Mouse (Mus musculus): ENCODE measurements around the gene Cdpf1.

Cdpf1 gene

GRCm38 (mm10) chr15:85811535-85812277, at the start of gene Cdpf1:
Gene Cdpf1 (minus strand): TSS chr15:85811697.
- DNase-seq (ENCODE audit: low read depth, low spot score): peak; percentile 95

- DNase-seq (ENCODE audit: low read depth, low spot score): peak; percentile 95
Measured at GRCm38 (mm10) chr15:85859490-85860031, 48.1 kb upstream of the Cdpf1 start, which contains the start of gene Gtse1. Gene Gtse1 (plus strand): TSS chr15:85859745.

GRCm38 (mm10) chr15:85858980-85859489, 47.5 kb upstream of the Cdpf1 start:
- DNase-seq (ENCODE audit: low read depth, low spot score): no peak

DNA sequence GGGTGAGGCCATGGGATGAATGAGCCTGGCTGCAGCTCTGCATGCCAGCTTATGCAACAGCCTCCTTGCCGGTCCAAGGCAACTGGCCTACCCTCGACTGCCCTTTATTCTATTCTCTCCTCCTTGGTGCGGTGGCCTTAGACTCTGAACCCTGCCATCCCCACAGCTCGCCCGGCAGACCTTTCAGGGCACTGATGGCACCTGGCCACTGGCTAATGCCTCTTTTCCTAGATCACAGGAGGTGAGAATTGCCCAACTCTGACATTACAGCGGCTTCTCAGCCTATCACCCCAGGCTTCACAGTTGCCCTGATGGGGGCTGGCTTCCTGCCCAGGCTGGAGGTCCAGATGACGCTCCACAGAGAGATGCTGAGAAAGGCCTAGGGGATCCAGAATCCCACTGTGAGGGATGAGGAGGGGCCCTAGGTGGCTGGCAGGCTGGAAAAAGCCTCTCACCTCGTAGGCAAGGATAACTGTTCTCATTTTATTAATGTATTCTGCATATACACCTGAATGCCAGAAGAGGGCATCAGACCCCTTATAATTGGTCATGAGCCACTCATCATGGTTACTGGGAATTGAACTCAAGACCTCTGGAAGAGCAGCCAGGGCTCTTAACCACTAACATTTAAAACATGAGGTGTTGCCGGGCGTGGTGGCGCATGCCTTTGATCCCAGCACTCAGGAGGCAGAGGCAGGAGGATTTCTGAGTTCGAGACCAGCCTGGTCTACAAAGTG, 40.3 kb upstream of the Cdpf1 start:
- DNase-seq (ENCODE audit: low read depth, low spot score): no peak

DNA sequence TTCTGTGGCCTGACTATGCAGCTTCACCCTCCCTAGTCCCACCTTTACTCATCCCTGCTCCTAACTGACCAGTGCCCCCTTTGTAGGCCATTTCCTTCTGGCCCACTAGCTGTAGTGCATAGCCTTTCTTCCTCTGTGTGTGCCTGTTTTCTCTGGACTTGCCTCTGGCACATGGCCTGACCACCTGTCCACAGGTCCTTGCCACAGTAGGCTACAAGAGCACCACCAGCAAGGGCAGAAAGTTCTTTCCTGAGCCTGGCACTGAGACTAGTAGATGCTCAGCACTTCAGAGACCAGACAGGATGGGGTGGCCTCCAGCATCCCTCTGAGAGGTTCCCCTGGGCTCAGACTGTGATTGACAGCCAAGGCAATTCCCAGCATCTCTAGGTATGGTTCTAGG, 33.6 kb upstream of the Cdpf1 start:
- DNase-seq (ENCODE audit: low read depth, low spot score): no peak

GRCm38 (mm10) chr15:85841796-85842360, 30.4 kb upstream of the Cdpf1 start:
- no peak for DNase-seq (ENCODE audit: low read depth, low spot score)

GRCm38 (mm10) chr15:85840983-85841382, 29.5 kb upstream of the Cdpf1 start:
- DNase-seq (ENCODE audit: low read depth, low spot score): peak; percentile 36

DNA sequence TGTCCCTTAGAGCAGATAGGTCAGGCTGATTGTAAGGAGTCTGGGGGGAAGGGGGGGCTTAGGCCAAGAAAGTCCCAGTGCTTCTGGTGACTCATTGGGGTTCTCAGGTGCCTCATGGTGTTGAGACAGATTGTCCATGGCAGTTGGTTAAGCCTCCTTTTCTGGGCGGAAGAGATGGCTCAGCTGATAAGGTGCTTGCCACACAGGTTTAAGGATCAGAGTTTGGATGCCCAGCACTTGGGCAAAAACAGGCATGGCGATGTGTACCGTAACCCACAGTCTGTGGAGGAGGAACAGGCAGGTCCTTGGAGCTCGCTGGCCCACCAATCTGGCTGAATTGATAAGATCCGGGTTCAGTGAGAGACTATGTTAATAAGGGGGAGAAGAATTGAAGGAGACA, 25.4 kb upstream of the Cdpf1 start:
- no peak for DNase-seq (ENCODE audit: low read depth, low spot score)

- peak; percentile 17 for DNase-seq (ENCODE audit: low read depth, low spot score)
Measured at GRCm38 (mm10) chr15:85835335-85835734, 23.8 kb upstream of the Cdpf1 start.

DNA sequence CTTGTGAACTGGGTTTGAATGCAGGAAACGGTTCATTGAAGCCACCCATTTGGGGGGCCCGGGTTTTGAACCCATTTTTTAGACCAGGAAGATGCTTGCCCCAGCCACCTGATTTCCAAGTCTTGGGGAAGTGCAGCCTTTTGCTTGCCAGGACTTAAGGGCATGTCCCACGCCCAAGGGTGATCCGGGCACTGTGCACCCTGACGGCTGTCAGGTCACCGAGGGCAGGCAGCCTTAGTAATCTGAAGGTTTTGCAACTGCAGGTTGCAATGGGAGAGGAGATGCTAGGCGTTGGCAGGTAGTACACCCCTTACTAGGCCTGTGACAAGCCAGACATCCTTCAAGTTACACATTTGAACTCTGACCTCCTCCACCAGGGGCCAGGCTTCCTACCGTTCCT, 21.1 kb upstream of the Cdpf1 start:
- DNase-seq (ENCODE audit: low read depth, low spot score): no peak

DNA sequence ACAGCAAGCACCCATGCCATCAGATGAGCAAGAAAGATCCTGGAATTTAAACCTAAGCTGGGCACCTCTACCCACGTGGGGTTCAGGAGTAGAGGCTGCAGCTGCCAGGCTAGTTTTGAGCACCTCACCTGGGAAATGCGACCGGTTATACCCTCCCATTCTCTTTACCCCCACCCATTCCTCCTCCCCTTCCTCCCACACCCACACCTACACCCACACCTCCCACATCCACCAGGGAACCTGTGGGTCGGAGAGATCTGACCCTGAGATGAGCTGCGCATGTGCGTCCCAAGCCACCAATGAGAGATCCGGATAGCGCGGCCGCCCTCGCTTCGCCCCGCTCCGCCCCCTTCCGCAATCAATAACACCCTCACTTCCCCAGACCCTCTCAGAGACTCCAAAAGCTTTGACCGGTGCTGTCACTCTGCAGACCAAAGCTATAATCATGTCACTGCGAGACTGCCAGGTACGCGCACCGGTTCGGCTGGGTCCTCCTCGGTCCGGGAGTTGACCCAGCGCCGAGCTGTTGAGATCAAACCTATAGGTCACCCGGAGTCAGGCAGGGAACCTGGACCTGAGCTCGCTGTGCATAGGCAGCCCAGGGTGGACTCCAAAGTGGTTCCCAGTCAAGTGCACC, 20.6 kb upstream of the Cdpf1 start, which contains the start of gene Ttc38:
Ttc38 (plus strand) TSS at position 353 of the 637 bp plus-strand sequence.
- DNase-seq (ENCODE audit: low read depth, low spot score): peak; percentile 87

DNA sequence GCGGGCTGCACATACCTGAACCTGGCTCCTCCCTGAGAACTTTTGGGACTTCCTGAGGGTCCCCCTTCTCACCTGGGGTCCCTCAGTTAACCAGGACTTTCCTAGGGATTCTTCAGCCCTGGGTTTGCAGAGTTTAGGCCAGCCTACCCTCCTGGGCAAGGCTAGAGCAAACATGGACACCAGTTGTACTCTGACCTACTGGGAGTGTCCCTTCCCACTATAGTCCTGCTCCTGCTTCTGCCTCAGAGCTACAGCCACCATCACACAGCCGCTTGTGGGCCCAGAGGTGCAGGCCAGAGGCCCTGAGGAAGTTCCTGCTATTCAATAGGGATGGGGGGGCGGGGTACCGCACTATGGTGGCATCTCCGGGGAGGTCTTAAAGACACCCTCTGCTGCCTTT, 18.0 kb upstream of the Cdpf1 start:
- no peak for DNase-seq (ENCODE audit: low read depth, low spot score)

GRCm38 (mm10) chr15:85828071-85828470, 16.6 kb upstream of the Cdpf1 start:
- no peak for DNase-seq (ENCODE audit: low read depth, low spot score)

GRCm38 (mm10) chr15:85826676-85827075, 15.2 kb upstream of the Cdpf1 start:
- no peak for DNase-seq (ENCODE audit: low read depth, low spot score)

DNA sequence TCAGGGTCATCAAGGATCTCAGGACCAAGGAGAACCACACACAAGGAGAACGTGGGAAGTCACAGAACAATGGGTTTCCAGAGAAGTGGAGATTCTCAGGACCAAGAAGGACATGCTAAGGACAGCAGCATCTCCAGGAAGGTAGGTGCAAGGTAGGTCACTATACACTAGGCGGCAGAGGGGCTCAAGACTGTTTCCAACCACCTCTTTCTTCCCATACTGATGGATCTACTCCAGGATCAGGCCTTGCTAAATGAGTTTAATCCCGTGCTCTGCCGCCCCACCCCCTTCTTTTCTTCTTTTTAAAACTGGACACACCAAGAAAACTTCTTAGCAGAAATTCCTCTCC, 10.5 kb upstream of the Cdpf1 start:
- no peak for DNase-seq (ENCODE audit: low read depth, low spot score)

DNA sequence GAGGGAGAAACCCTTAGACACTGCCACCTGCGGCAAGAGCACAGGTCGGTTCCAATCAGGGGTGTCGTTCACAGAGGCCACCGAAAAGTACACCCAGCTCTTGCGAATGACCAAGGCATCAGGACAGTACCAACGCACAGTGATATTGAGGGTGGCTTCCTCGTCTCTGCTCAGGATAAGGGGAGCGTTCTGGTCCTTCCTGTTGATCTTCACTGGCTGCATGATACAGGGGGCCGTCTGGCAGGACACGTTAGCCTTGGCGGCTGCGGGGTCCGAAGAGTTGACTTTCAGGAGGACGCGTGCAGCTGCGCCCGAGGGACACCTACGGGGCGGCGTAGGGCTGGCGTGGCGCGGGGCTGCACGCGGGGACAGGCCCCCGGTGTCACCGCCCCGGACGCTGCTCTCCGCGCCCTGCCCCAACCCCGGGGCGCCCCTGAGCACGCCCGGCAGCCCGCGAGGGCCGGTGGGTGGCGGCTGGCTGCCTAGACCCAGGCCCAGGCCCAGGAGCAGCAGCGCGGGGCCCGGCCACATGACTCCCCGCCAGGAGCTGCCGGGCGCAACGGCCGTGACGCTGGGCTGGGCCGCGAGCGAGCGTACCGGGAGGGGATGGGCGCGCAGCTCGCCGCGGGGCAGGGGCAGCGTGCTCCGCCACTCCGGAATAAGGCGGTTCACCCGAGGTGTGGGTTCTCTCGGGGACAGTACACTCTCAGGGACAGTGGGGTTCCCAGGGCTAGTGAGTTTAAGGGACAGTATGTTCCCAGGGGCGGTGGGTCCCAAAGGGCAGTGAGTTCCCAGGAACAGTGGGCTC, 9.9 kb upstream of the Cdpf1 start, which contains the start of gene Pkdrej:
Pkdrej (minus strand) TSS at position 532 of the 808 bp plus-strand sequence.
- no peak for DNase-seq (ENCODE audit: low read depth, low spot score)

- DNase-seq (ENCODE audit: low read depth, low spot score): no peak
Measured at GRCm38 (mm10) chr15:85813428-85813827, 1.9 kb upstream of the Cdpf1 start.

- DNase-seq (ENCODE audit: low read depth, low spot score): peak; percentile 83
Measured at GRCm38 (mm10) chr15:85810806-85811521, 533 bp downstream of the Cdpf1 start.

DNA sequence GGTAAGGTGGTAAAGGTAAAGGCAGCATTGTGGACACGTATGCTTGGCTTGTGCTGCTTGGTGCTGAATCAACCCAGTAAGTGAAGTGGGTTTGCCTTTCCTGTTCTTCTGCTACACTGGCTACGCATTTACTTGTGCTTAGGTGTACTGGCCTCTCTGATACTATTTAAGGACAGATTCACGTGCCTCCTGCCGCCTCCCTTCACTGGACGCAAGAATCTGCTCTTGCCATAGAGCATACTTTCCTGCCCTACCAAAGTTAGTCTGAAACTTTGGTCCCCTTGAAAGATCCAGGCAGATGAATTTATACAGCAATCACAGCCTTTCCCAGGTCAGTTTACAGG, 1.1 kb downstream of the Cdpf1 start:
- DNase-seq (ENCODE audit: low read depth, low spot score): peak; percentile 10

- DNase-seq (ENCODE audit: low read depth, low spot score): peak; percentile 24
Measured at GRCm38 (mm10) chr15:85809091-85809490, 2.4 kb downstream of the Cdpf1 start.

All from CD4-positive helper T cell, adult 2 months (primary cell).